Mouse (Mus musculus): ENCODE measurements at regions not wholly inside any gene's neighbourhood (a gene's known extent, or its start where the extent isn't known, plus 50 kb on each side); places are given as distances from the start of the nearest gene placed in this dataset.

DNA sequence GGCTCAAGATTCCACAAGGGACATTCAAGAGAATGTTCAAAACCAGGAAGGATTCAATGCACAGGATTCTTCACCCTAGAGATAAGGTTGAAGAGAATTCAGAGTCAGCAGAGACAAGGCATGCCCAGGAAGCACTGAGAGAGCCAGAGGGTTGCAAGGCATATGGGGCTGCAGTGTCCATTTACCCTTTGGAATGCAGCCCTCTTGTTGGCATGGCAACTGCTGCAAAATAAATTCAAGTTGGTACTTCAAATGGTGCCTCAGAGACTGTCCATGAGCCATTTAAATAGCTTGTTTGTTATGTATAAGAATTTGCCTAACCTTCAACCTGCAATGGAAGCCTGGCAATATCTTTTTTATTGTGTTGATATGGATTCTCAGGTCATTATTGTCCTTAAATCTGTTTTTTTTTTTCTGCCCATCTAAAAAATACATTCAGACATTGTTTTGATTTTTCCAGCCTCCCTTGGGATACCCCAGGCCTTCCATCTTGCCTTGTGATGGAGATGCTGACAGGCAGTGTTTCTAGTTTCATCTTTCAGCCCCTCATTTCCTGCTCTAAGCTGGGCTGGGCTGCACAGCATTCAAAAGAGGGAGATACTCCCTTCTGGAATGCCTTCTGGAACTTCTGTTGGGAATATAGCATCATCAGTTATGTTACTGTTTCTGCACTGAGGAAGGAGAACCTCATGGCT, 791.9 kb upstream of the 4930452B06Rik start:
- Histone ChIP-seq H3K4me1 (ENCODE audit: control insufficient read depth, insufficient read depth, low read length) (no peaks in the 10 kb centered on the region), H3K9ac (ENCODE audit: low read depth, low read length) (no peak overlapping the region), H3K36me3 (ENCODE audit: control insufficient read depth, insufficient read depth, low read length) (no peaks in the 10 kb centered on the region), H3K27me3 (ENCODE audit: control insufficient read depth, insufficient read depth, low read length) (no peaks in the 10 kb centered on the region), H3K27ac (ENCODE audit: low read depth, low read length) (no peak overlapping the region), H3K9me3 (ENCODE audit: control insufficient read depth, low read length) (no peaks in the 10 kb centered on the region), H3K4me2 (replicated peaks; ENCODE audit: low read depth, low read length) (no peak overlapping the region), H3K4me3 (ENCODE audit: low read length) (no peak overlapping the region)
- ATAC-seq (ENCODE audit: low FRiP score, low TSS enrichment) = no peak

DNA sequence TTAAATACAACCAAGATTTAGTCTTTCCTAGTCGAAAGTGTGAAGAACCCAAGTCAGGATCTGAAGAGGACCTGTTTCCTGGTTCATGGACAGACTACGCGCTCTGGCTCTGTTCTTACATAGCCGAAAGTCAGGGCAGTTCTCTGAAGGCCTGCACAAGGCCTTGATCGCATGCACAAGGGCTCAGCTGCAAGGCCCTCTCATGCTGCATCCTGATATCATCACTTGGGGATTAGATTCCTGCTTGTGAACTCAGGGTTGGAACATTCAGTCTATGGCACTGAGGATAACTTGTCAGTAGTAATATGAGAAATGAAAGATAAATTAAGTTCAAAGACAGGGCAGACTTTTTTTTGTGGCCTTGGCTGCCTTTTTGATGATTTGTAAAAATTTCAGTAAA, 789.9 kb upstream of the 4930452B06Rik start:
- Histone ChIP-seq H3K36me3 (ENCODE audit: control insufficient read depth, insufficient read depth, low read length) (no peaks in the 10 kb centered on the region), H3K27me3 (ENCODE audit: control insufficient read depth, insufficient read depth, low read length) (no peaks in the 10 kb centered on the region), H3K4me2 (replicated peaks; ENCODE audit: low read depth, low read length) (no peak overlapping the region), H3K27ac (ENCODE audit: low read depth, low read length) (no peak overlapping the region), H3K4me1 (ENCODE audit: control insufficient read depth, insufficient read depth, low read length) (no peaks in the 10 kb centered on the region), H3K4me3 (ENCODE audit: low read length) (no peak overlapping the region), H3K9me3 (ENCODE audit: control insufficient read depth, low read length) (no peaks in the 10 kb centered on the region), H3K9ac (ENCODE audit: low read depth, low read length) (no peak overlapping the region)
- WGBS = 95% methylated on average over 5 of the region's 5 CpGs
- no peak for ATAC-seq (ENCODE audit: low FRiP score, low TSS enrichment)

GRCm38 (mm10) chr14:9449942-9450341, 783.9 kb upstream of the 4930452B06Rik start:
- WGBS = 44% methylated on average over 3 of the region's 3 CpGs
- H3K27me3 ChIP-seq (ENCODE audit: control insufficient read depth, insufficient read depth, low read length) = no peaks in the 10 kb centered on the region
- no peak for ATAC-seq (ENCODE audit: low FRiP score, low TSS enrichment)
- no peak overlapping the region for H3K4me2 ChIP-seq (replicated peaks; ENCODE audit: low read depth, low read length)
- no peaks in the 10 kb centered on the region for H3K9me3 ChIP-seq (ENCODE audit: control insufficient read depth, low read length)
- no peak overlapping the region for H3K9ac ChIP-seq (ENCODE audit: low read depth, low read length)
- no peak overlapping the region for H3K4me3 ChIP-seq (ENCODE audit: low read length)
- no peaks in the 10 kb centered on the region for H3K4me1 ChIP-seq (ENCODE audit: control insufficient read depth, insufficient read depth, low read length)
- no peaks in the 10 kb centered on the region for H3K36me3 ChIP-seq (ENCODE audit: control insufficient read depth, insufficient read depth, low read length)
- H3K27ac ChIP-seq (ENCODE audit: low read depth, low read length) = no peak overlapping the region

DNA sequence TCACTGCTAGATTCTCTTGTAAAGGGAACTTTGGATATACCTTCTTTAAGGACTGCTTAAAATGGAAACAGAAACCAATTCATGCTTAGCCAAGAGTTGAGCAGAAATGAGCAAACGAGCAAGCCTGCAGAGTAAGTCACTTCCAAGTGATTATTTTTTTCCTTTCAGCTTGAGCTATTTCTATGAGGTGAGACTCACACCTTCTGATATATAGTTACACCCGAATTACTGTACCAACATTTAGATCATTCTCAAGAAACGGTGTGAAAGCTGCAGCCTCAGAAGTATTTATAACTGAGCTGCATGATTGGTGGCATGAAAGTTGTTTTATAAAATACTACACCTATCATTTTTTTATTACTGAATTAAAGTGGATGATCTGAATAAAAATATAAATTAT, 771.9 kb upstream of the 4930452B06Rik start:
- 90% methylated on average over 3 of the region's 3 CpGs for WGBS

DNA sequence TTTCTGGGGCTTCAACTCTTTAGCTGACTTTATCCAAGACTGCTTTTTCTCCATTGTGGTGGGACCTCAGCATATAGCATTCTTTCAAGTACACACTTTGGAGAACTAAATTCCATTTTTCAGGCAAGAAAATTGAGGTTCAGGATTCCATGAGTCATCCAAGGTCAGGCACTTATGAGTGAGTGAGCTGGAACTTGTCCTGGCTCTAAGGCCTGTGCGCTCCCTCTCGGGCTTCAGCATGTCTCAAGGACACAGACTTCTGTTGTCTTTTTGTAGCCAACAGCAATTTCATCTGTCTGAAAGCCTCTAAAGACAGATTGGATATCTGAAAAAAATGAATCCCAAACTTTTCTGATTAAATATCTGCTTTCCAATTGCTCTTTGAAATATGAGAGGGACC, 769.1 kb upstream of the 4930452B06Rik start:
- Histone ChIP-seq H3K27ac (ENCODE audit: low read depth, low read length) (no peak overlapping the region), H3K9ac (ENCODE audit: low read depth, low read length) (no peak overlapping the region), H3K36me3 (ENCODE audit: control insufficient read depth, insufficient read depth, low read length) (no peaks in the 10 kb centered on the region), H3K4me3 (ENCODE audit: low read length) (no peak overlapping the region), H3K9me3 (ENCODE audit: control insufficient read depth, low read length) (no peaks in the 10 kb centered on the region), H3K4me2 (replicated peaks; ENCODE audit: low read depth, low read length) (no peak overlapping the region), H3K4me1 (ENCODE audit: control insufficient read depth, insufficient read depth, low read length) (no peaks in the 10 kb centered on the region), H3K27me3 (ENCODE audit: control insufficient read depth, insufficient read depth, low read length) (no peaks in the 10 kb centered on the region)
- ATAC-seq (ENCODE audit: low FRiP score, low TSS enrichment) = no peak
- WGBS = 88% methylated on average over 2 of the region's 2 CpGs

More for the DNA sequence above, 771.9 kb upstream of the 4930452B06Rik start:
- no peaks in the 10 kb centered on the region for H3K36me3 ChIP-seq (ENCODE audit: control insufficient read depth, insufficient read depth, low read length)
- no peaks in the 10 kb centered on the region for H3K4me1 ChIP-seq (ENCODE audit: control insufficient read depth, insufficient read depth, low read length)
- no peaks in the 10 kb centered on the region for H3K9me3 ChIP-seq (ENCODE audit: control insufficient read depth, low read length)
- no peak overlapping the region for H3K27ac ChIP-seq (ENCODE audit: low read depth, low read length)
- H3K9ac ChIP-seq (ENCODE audit: low read depth, low read length) = no peak overlapping the region
- no peak overlapping the region for H3K4me3 ChIP-seq (ENCODE audit: low read length)
- H3K4me2 ChIP-seq (replicated peaks; ENCODE audit: low read depth, low read length) = no peak overlapping the region
- ATAC-seq (ENCODE audit: low FRiP score, low TSS enrichment) = no peak
- no peaks in the 10 kb centered on the region for H3K27me3 ChIP-seq (ENCODE audit: control insufficient read depth, insufficient read depth, low read length)

GRCm38 (mm10) chr14:9433081-9433590, 767.1 kb upstream of the 4930452B06Rik start:
- 72% methylated on average over 1 of the region's 1 CpGs for WGBS
- Histone ChIP-seq H3K4me1 (ENCODE audit: control insufficient read depth, insufficient read depth, low read length) (no peaks in the 10 kb centered on the region), H3K27ac (ENCODE audit: low read depth, low read length) (no peak overlapping the region)

GRCm38 (mm10) chr14:9431798-9432197, 765.8 kb upstream of the 4930452B06Rik start:
- H3K27me3 ChIP-seq (ENCODE audit: control insufficient read depth, insufficient read depth, low read length) = no peaks in the 10 kb centered on the region
- no peak overlapping the region for H3K4me2 ChIP-seq (replicated peaks; ENCODE audit: low read depth, low read length)
- 83% methylated on average over 2 of the region's 2 CpGs for WGBS
- ATAC-seq (ENCODE audit: low FRiP score, low TSS enrichment) = no peak
- H3K9me3 ChIP-seq (ENCODE audit: control insufficient read depth, low read length) = no peaks in the 10 kb centered on the region
- H3K27ac ChIP-seq (ENCODE audit: low read depth, low read length) = no peak overlapping the region
- H3K4me3 ChIP-seq (ENCODE audit: low read length) = no peak overlapping the region
- H3K4me1 ChIP-seq (ENCODE audit: control insufficient read depth, insufficient read depth, low read length) = no peaks in the 10 kb centered on the region
- no peak overlapping the region for H3K9ac ChIP-seq (ENCODE audit: low read depth, low read length)
- no peaks in the 10 kb centered on the region for H3K36me3 ChIP-seq (ENCODE audit: control insufficient read depth, insufficient read depth, low read length)

More at GRCm38 (mm10) chr14:9433081-9433590, 767.1 kb upstream of the 4930452B06Rik start:
- no peak overlapping the region for H3K4me3 ChIP-seq (ENCODE audit: low read length)
- no peak overlapping the region for H3K4me2 ChIP-seq (replicated peaks; ENCODE audit: low read depth, low read length)
- H3K9ac ChIP-seq (ENCODE audit: low read depth, low read length) = no peak overlapping the region
- no peaks in the 10 kb centered on the region for H3K27me3 ChIP-seq (ENCODE audit: control insufficient read depth, insufficient read depth, low read length)
- no peaks in the 10 kb centered on the region for H3K36me3 ChIP-seq (ENCODE audit: control insufficient read depth, insufficient read depth, low read length)
- ATAC-seq (ENCODE audit: low FRiP score, low TSS enrichment) = no peak
- no peaks in the 10 kb centered on the region for H3K9me3 ChIP-seq (ENCODE audit: control insufficient read depth, low read length)

GRCm38 (mm10) chr14:9411822-9412403, 745.9 kb upstream of the 4930452B06Rik start:
- Histone ChIP-seq H3K4me3 (ENCODE audit: low read length) (no peak overlapping the region), H3K9ac (ENCODE audit: low read depth, low read length) (no peak overlapping the region), H3K9me3 (ENCODE audit: control insufficient read depth, low read length) (no peaks in the 10 kb centered on the region), H3K4me2 (replicated peaks; ENCODE audit: low read depth, low read length) (no peak overlapping the region), H3K27me3 (ENCODE audit: control insufficient read depth, insufficient read depth, low read length) (no peaks in the 10 kb centered on the region), H3K27ac (ENCODE audit: low read depth, low read length) (no peak overlapping the region), H3K4me1 (ENCODE audit: control insufficient read depth, insufficient read depth, low read length) (no peaks in the 10 kb centered on the region), H3K36me3 (ENCODE audit: control insufficient read depth, insufficient read depth, low read length) (no peaks in the 10 kb centered on the region)
- ATAC-seq (ENCODE audit: low FRiP score, low TSS enrichment) = no peak
- 63% methylated on average over 4 of the region's 4 CpGs for WGBS

- ATAC-seq (ENCODE audit: low FRiP score, low TSS enrichment) = no peak
- no peak overlapping the region for H3K27ac ChIP-seq (ENCODE audit: low read depth, low read length)
- H3K27me3 ChIP-seq (ENCODE audit: control insufficient read depth, insufficient read depth, low read length) = no peaks in the 10 kb centered on the region
- H3K4me3 ChIP-seq (ENCODE audit: low read length) = no peak overlapping the region
- H3K4me2 ChIP-seq (replicated peaks; ENCODE audit: low read depth, low read length) = no peak overlapping the region
- H3K36me3 ChIP-seq (ENCODE audit: control insufficient read depth, insufficient read depth, low read length) = no peaks in the 10 kb centered on the region
- WGBS = 91% methylated on average over 7 of the region's 7 CpGs
- no peak overlapping the region for H3K9ac ChIP-seq (ENCODE audit: low read depth, low read length)
- no peaks in the 10 kb centered on the region for H3K9me3 ChIP-seq (ENCODE audit: control insufficient read depth, low read length)
- H3K4me1 ChIP-seq (ENCODE audit: control insufficient read depth, insufficient read depth, low read length) = no peaks in the 10 kb centered on the region
These were observed 737.6 kb upstream of the 4930452B06Rik start for GRCm38 (mm10) chr14:9403688-9404087.

All from kidney, embryonic 14.5 days (tissue).